Mouse (Mus musculus): ENCODE measurements around the gene Galntl6.

DNA sequence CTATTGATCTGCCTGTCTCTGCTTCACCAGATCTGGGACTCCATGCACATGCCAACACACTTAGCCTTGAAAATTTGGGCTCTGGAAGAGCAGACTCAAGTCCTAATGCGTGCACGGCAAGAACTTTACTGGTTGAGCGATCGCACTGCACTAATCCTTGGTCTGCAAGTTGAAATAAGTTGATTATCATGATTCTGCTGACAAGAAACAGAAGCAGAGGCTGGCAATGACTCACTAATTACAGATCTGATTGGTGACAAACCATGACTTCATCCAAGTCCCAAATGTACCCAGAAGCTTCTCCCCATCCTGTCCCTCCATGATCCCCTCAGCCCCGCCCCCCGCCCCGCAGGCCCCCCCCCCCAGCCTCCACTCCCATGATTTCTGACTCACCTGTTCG lies 1108.6 kb downstream of the Galntl6 start:
- no peak for TF ChIP-seq CTCF (conservative IDR thresholded peaks at IDR 0.05; ENCODE audit: low read length)
- no peak for TF ChIP-seq NANOG (IDR thresholded peaks at IDR 0.05; ENCODE audit: borderline replicate concordance, low read length)
- no peak for TF ChIP-seq POU5F1 (IDR thresholded peaks at IDR 0.05; ENCODE audit: borderline replicate concordance, low read length)

All from E14TG2a.4 (cell line).